Mouse (Mus musculus): ENCODE results near the gene Serinc5. TPM values are rescaled to one million over a fixed set of nuclear protein-coding genes. Genes with fewer than 3 reads are reported as not detected.

The Serinc5 gene
- polyA plus RNA-seq, 1 experiment: 64.5 TPM

GRCm38 (mm10) chr13:92760519-92760918, 149.6 kb downstream of the Serinc5 start:
- Histone ChIP-seq H3K4me1 (ENCODE audit: control insufficient read depth, insufficient read depth, low read length) (peaks cover 7% of the 10 kb centered on the region), H3K27ac (ENCODE audit: insufficient read depth, low read length) (no peak overlapping the region), H3K4me3 (ENCODE audit: insufficient read depth, low read length) (no peak overlapping the region)
- no peak for TF ChIP-seq CTCF (IDR thresholded peaks at IDR 0.05; ENCODE audit: extremely low read depth, insufficient read depth, low read length)

Other genes with a start within 250 kb of the Serinc5 start
- gene Ankrd34b, start 185.2 kb upstream of the Serinc5 start, polyA plus RNA-seq (2012; rRNA removed): 7.8 and 7.9 TPM in 2 replicates
- gene Fam151b, start 127.1 kb upstream of the Serinc5 start, polyA plus RNA-seq (2012; rRNA removed): 9.9 and 11.7 TPM in 2 replicates
- gene Zfyve16, start 80.2 kb upstream of the Serinc5 start, polyA plus RNA-seq (2012; rRNA removed): 11.6 and 13.2 TPM in 2 replicates
- not detected in 2 replicates for gene Spz1, start 34.9 kb upstream of the Serinc5 start, polyA plus RNA-seq (2012; rRNA removed)
- gene Thbs4, start 183.7 kb downstream of the Serinc5 start, polyA plus RNA-seq (2012; rRNA removed): 10.4 and 11.2 TPM in 2 replicates
- 21.3 and 23.4 TPM in 2 replicates for gene Mtx3, start 233.7 kb downstream of the Serinc5 start, polyA plus RNA-seq (2012; rRNA removed)